Mouse (Mus musculus) layer of hippocampus, adult 11-12 months (tissue): ENCODE data around the gene Ptpn6.

Experiments
- DNase-seq: peaks from one replicate; pipeline ENCODE4 v3.0.0; 2022; ENCODE audit warnings: low spot score

Gene Ptpn6

GRCm38 (mm10) chr6:124755831-124756595, 17.5 kb upstream of the Ptpn6 start, which contains the start of the genes Gm45234 and Atn1:
Gm45234 (minus strand) TSS chr6:124756021.
Atn1 (minus strand) TSS chr6:124756524.
- peak; percentile 52 for DNase-seq

GRCm38 (mm10) chr6:124755306-124755705, 16.8 kb upstream of the Ptpn6 start:
- DNase-seq: no peak

- no peak for DNase-seq
Observed at GRCm38 (mm10) chr6:124753861-124754260, 15.3 kb upstream of the Ptpn6 start.

- no peak for DNase-seq
Observed at GRCm38 (mm10) chr6:124750405-124750804, 11.9 kb upstream of the Ptpn6 start.

GRCm38 (mm10) chr6:124746654-124747632, 8.4 kb upstream of the Ptpn6 start:
- no peak for DNase-seq

- peak; percentile 46 for DNase-seq
Observed at GRCm38 (mm10) chr6:124746296-124746605, 7.7 kb upstream of the Ptpn6 start.

- peak; percentile 93 for DNase-seq
Observed at GRCm38 (mm10) chr6:124745490-124746295, 7.2 kb upstream of the Ptpn6 start.

GRCm38 (mm10) chr6:124744755-124745321, 6.3 kb upstream of the Ptpn6 start:
- peak; percentile 62 for DNase-seq

- DNase-seq: no peak
Observed at GRCm38 (mm10) chr6:124743647-124744046, 5.1 kb upstream of the Ptpn6 start.

GRCm38 (mm10) chr6:124742839-124743514, 4.5 kb upstream of the Ptpn6 start:
- DNase-seq: no peak

GRCm38 (mm10) chr6:124741842-124742241, 3.3 kb upstream of the Ptpn6 start:
- DNase-seq: no peak

GRCm38 (mm10) chr6:124740888-124741761, 2.6 kb upstream of the Ptpn6 start, which contains the start of gene Grcc10:
Grcc10 (minus strand) TSS chr6:124741374.
- peak; percentile 92 for DNase-seq

GRCm38 (mm10) chr6:124740211-124740887, 1.8 kb upstream of the Ptpn6 start:
- no peak for DNase-seq

- DNase-seq: no peak
Observed at GRCm38 (mm10) chr6:124739231-124739796, 800 bp upstream of the Ptpn6 start.

- no peak for DNase-seq
Observed at GRCm38 (mm10) chr6:124737040-124737439, 1.5 kb downstream of the Ptpn6 start.

- DNase-seq: no peak
Observed at GRCm38 (mm10) chr6:124734417-124734816, 4.1 kb downstream of the Ptpn6 start.

GRCm38 (mm10) chr6:124732476-124733370, 5.8 kb downstream of the Ptpn6 start:
- DNase-seq: peak; percentile 62

- DNase-seq: no peak
Observed at GRCm38 (mm10) chr6:124731038-124731437, 7.5 kb downstream of the Ptpn6 start.
